Mouse (Mus musculus): ENCODE results near the gene Tspan33. TPM values are rescaled to one million over a fixed set of nuclear protein-coding genes. Genes with fewer than 3 reads are reported as not detected.

Tspan33 gene
- polyA plus RNA-seq, 1 experiment: 1.3 TPM

DNA sequence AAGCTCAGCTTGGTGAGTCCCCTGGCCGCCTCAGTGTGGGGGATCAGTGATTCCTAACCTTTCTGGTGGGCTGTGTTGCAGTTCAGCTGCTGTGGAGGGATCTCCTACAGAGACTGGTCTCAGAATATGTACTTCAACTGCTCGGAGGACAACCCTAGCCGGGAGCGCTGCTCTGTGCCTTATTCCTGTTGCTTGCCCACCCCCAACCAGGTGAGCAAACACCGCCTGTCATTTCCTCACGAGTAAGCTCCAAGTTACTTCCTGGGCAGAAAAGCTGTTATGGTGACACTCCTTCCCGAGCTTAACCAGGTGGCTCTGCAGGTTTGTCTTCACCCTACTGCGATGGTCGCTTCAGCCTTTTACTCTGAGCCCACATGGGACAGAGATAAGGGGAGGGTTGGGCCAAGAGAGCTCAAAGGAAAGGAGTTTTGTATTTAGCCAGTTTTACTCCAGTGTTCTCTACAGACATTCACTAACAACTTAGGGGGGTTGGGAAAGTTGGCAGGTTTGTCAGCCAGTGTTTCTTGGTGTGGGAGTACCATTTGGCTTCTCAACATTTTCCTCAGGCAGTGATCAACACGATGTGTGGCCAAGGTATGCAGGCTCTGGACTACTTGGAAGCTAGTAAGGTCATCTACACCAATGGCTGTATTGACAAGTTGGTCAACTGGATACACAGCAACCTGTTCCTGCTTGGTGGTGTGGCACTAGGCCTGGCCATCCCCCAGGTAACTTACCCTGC, 22.8 kb downstream of the Tspan33 start:
- H3K4me3 ChIP-seq (replicated peaks): no peak overlapping the region
- H3K27me3 ChIP-seq (replicated peaks): peaks cover 55% of the 10 kb centered on the region
- peaks cover 3% of the 10 kb centered on the region; the same call in 1 of the 2 replicates for H3K4me1 ChIP-seq
- TF ChIP-seq FLI1 (IDR thresholded peaks at IDR 0.05; ENCODE audit: low read length): no peak
- TF ChIP-seq GATA1 (IDR thresholded peaks at IDR 0.05; ENCODE audit: borderline replicate concordance, low read length): no peak
- H3K36me3 ChIP-seq (replicated peaks; ENCODE audit: low read length): peaks cover 4% of the 10 kb centered on the region
- H3K9me3 ChIP-seq: no peaks in the 10 kb centered on the region

DNA sequence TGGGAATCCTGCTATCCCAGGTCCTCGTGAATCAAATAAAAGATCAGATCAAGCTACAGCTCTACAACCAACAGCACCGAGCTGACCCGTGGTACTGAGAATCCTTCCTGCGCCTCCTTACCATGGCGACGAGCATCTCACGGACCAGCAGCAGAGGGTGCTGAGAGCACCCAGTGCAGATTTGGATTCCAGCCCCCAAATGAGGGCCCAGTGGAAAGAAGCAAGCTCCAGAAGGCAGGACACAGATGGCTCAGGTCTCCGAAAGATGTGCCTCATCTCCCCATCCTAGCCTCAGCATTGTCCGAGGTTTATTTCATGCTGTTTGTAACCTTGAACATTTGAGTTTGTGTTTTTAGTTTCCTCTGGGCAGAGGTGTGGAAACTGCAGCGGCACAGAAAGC, 23.5 kb downstream of the Tspan33 start:
- Histone ChIP-seq H3K36me3 (replicated peaks; ENCODE audit: low read length) (peaks cover 4% of the 10 kb centered on the region), H3K9me3 (no peaks in the 10 kb centered on the region), H3K27me3 (replicated peaks) (peaks cover 62% of the 10 kb centered on the region), H3K4me3 (replicated peaks) (no peak overlapping the region), H3K4me1 (no peaks in the 10 kb centered on the region; the same call in 1 of the 2 replicates)
- TF ChIP-seq FLI1 (IDR thresholded peaks at IDR 0.05; ENCODE audit: low read length) (no peak), GATA1 (IDR thresholded peaks at IDR 0.05; ENCODE audit: borderline replicate concordance, low read length) (no peak)

DNA sequence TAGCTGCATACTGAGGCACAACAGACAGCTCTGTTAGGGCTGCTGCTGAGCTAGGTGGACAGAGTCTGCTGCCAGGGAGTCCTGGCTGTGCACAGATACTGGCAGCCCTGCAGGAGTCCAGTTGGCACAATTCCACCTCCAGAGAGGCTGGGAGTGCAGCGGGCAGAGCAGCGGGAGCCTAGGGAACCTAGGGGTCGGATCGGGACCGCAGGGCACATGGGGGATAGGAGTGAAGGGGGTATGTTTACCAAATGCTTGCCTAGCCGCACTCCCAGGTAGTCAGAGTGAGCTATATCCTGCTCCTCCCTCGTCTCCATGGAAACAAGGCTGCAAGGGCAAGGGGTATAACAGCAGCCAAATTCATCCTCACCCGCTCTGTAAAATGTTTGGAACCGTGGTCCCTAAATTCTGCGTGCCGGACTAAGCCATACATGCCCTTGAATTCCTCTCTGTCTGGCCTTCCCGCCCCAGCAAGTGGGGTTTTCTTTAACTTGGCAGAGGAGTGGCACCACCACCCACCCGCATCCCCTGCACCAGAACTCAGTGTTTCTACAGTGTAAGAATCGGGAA, 24.0 kb downstream of the Tspan33 start:
- Histone ChIP-seq H3K9me3 (no peaks in the 10 kb centered on the region), H3K4me3 (replicated peaks) (no peak overlapping the region), H3K4me1 (no peaks in the 10 kb centered on the region), H3K36me3 (replicated peaks; ENCODE audit: low read length) (peaks cover 4% of the 10 kb centered on the region), H3K27me3 (replicated peaks) (peaks cover 62% of the 10 kb centered on the region)
- TF ChIP-seq FLI1 (IDR thresholded peaks at IDR 0.05; ENCODE audit: low read length) (no peak), GATA1 (IDR thresholded peaks at IDR 0.05; ENCODE audit: borderline replicate concordance, low read length) (no peak)

DNA sequence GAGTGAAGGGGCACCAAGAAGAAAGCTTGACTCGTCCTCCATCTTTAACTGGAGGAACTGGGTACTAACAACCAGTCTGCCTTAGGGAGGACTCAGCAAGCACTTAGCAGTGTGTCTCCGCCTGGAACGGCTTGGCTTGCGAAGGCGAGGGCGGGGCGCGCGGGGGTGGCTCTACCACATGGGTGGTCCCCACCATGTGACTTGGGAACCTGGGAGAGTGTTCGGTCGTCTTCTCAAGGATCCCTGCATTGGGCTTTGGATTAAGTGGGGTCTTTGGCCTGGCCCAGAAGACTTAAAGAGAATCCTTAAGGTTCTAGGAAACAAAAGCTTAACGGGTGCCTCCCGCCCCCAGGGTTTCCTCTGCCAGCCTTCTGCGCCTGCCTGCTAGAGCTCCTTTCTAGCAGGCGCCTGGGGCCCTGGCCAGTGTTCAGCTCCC, 24.9 kb downstream of the Tspan33 start:
- Histone ChIP-seq H3K27me3 (replicated peaks) (peaks cover 68% of the 10 kb centered on the region), H3K4me3 (replicated peaks) (no peak overlapping the region), H3K36me3 (replicated peaks; ENCODE audit: low read length) (peaks cover 4% of the 10 kb centered on the region), H3K4me1 (no peaks in the 10 kb centered on the region), H3K9me3 (no peaks in the 10 kb centered on the region)
- TF ChIP-seq GATA1 (IDR thresholded peaks at IDR 0.05; ENCODE audit: borderline replicate concordance, low read length): no peak
- TF ChIP-seq FLI1 (IDR thresholded peaks at IDR 0.05; ENCODE audit: low read length): no peak

DNA sequence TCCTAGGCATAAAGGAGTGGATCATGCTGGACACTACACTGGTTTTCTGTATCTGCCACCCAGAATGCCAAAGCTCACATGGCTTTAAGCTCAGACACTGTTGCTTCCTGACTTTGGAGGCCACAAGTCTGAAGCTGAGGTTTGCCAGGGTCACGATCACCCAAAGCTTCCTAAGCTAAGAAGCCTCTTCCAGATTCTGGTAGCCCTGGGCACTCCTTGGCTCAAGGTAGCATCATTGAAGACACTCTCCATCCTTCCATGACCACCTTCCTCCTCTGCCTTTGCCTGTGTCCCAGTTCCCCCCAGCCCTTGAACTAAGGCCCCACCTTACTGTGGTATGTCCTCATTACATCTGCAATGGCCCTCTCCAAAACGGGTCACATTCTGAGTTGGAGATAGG, 27.9 kb downstream of the Tspan33 start:
- Histone ChIP-seq H3K36me3 (replicated peaks; ENCODE audit: low read length) (peaks cover 4% of the 10 kb centered on the region), H3K4me3 (replicated peaks) (no peak overlapping the region), H3K27me3 (replicated peaks) (peaks cover 68% of the 10 kb centered on the region), H3K9me3 (no peaks in the 10 kb centered on the region), H3K4me1 (no peaks in the 10 kb centered on the region)
- TF ChIP-seq FLI1 (IDR thresholded peaks at IDR 0.05; ENCODE audit: low read length) (no peak), GATA1 (IDR thresholded peaks at IDR 0.05; ENCODE audit: borderline replicate concordance, low read length) (no peak)

DNA sequence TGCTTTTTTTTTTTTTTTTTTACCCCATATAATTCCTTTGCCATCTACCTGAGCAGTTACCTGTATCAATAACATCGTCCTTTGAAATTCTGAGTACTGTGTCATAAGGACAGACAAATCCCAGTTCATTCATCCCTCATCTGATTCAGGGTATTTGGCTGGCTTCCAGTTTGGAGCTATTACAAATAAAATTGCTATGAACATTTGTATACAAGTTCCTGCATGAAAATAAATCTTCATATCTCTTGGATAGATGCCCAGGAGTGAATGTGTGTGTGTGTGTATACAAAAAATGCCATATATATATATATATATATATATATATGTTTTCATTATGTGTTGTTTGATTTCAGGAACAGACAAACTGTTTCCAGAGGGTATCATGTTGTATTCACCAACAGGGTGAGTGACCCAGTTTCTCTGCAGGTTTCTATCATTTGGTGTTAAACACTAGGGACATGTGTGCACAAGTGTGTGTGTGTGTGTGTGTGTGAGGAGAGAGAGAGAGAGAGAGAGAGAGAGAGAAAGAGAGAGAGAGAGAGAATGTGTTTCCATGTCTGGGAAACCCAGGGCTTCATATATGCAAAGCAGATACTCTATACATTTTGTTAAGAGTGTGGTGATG, 32.7 kb downstream of the Tspan33 start:
- H3K27me3 ChIP-seq (replicated peaks): peaks cover 47% of the 10 kb centered on the region
- H3K36me3 ChIP-seq (replicated peaks; ENCODE audit: low read length): no peaks in the 10 kb centered on the region
- no peak for TF ChIP-seq FLI1 (IDR thresholded peaks at IDR 0.05; ENCODE audit: low read length)
- H3K4me3 ChIP-seq (replicated peaks): no peak overlapping the region
- no peaks in the 10 kb centered on the region for H3K4me1 ChIP-seq
- no peaks in the 10 kb centered on the region for H3K9me3 ChIP-seq

DNA sequence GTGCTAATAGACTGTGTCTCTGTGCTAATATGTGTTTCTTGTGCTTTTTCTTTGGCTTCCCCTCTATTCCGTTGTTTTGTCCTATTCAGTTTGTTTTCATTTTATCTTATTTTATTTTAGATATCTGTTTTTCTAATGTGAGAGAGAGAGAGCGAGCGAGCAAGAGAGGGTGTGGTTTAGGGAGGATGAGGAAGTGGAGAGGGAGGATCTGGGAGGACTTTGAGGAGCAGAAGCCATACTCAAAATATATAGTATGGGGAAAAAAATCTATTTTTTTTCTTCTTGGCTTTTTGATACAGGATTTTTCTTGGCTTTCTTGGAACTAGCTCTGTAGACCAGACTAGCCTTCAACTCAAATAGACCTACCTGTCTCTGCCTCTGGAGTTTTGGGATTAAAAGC, 34.0 kb downstream of the Tspan33 start:
- no peaks in the 10 kb centered on the region for H3K36me3 ChIP-seq (replicated peaks; ENCODE audit: low read length)
- TF ChIP-seq GATA1 (IDR thresholded peaks at IDR 0.05; ENCODE audit: borderline replicate concordance, low read length): no peak
- TF ChIP-seq FLI1 (IDR thresholded peaks at IDR 0.05; ENCODE audit: low read length): no peak
- no peaks in the 10 kb centered on the region for H3K4me1 ChIP-seq
- H3K4me3 ChIP-seq (replicated peaks): no peak overlapping the region
- H3K27me3 ChIP-seq (replicated peaks): peaks cover 46% of the 10 kb centered on the region
- no peaks in the 10 kb centered on the region for H3K9me3 ChIP-seq

DNA sequence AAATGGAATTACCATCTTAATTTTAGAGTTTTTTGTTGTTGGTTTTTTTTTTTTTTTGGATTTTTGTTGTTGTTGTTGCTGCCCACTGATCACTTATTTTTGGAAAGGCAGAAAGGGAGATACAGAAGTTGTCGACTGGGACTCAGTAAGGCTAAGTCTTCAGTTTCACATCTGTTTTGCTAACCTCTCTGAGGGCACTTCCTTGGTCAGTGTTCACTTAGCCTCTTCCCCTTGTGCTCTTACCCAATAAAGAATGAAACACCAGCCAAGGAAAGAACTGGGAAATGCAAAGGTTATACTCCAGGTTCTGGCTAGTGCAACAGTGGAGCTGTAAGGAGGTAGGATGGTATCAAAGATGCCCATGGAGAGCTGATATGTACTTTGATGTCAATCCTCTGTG, 35.5 kb downstream of the Tspan33 start:
- Histone ChIP-seq H3K9me3 (no peaks in the 10 kb centered on the region), H3K27me3 (replicated peaks) (peaks cover 49% of the 10 kb centered on the region), H3K36me3 (replicated peaks; ENCODE audit: low read length) (no peaks in the 10 kb centered on the region), H3K4me3 (replicated peaks) (no peak overlapping the region), H3K4me1 (no peaks in the 10 kb centered on the region)
- TF ChIP-seq GATA1 (IDR thresholded peaks at IDR 0.05; ENCODE audit: borderline replicate concordance, low read length): no peak
- TF ChIP-seq FLI1 (IDR thresholded peaks at IDR 0.05; ENCODE audit: low read length): no peak

DNA sequence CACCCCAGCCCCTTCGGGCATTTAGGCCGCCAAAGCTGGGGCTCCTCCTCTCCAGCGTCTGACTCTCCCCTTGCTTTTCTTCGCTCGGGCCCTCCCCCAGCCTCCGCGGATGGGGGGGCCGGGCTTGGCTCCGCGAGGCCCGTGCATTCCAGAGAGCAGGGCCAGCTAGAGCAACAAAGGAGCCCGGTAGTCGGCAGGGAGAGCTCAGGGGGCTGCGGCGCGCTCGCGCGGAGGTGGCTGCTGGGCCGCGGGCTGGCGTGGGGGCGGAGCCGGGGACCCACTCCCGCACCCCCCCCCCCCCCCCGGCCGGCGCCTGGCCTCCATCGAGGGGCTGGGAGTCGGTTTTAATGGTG, 41.3 kb downstream of the Tspan33 start, which contains the start of gene Smo:
TSS of gene Smo (plus strand) at position 168 of the 353 bp plus-strand sequence.
- Histone ChIP-seq H3K36me3 (replicated peaks; ENCODE audit: low read length) (no peaks in the 10 kb centered on the region), H3K9me3 (no peaks in the 10 kb centered on the region), H3K27me3 (replicated peaks) (peaks cover 78% of the 10 kb centered on the region), H3K4me3 (replicated peaks) (peak within 1 kb of the TSS; percentile 93), H3K4me1 (peaks cover 21% of the 10 kb centered on the region)
- TF ChIP-seq GATA1 (IDR thresholded peaks at IDR 0.05; ENCODE audit: borderline replicate concordance, low read length) (no peak), FLI1 (IDR thresholded peaks at IDR 0.05; ENCODE audit: low read length) (no peak)
